Mouse (Mus musculus) gastrocnemius, adult 8-10 months (tissue): Measurements from ENCODE around the gene Olfr97. TPM values are rescaled to one million over a fixed set of nuclear protein-coding genes. Genes with fewer than 3 reads are reported as not detected.

Source experiments
- DNase-seq, 2 experiments: peaks; one replicate each; pipeline ENCODE4 v3.0.0; 2022; ENCODE audit warnings: low spot score in 2 of 2
- total RNA-seq, 4 experiments: library from RNA; stranded (reverse); gene quantifications; 2 replicates each; pipeline ENCODE4 v1.2.4; 2022

Olfr97 gene
- total RNA-seq, 4 experiments from 2014 or later, result not detected

- no peak for DNase-seq
Observed at GRCm38 (mm10) chr17:37196845-37197724, 40.0 kb downstream of the Olfr97 start.

GRCm38 (mm10) chr17:37194782-37195181 lies 42.3 kb downstream of the Olfr97 start:
- DNase-seq, result no peak

- DNase-seq, result no peak
Observed at GRCm38 (mm10) chr17:37193656-37194055, 43.5 kb downstream of the Olfr97 start, which contains the start of gene Ubd. Ubd (plus strand) TSS chr17:37193892.

- no peak for DNase-seq
Observed at GRCm38 (mm10) chr17:37193032-37193431, 44.1 kb downstream of the Olfr97 start.

GRCm38 (mm10) chr17:37190711-37191110 lies 46.4 kb downstream of the Olfr97 start:
- no peak for DNase-seq

GRCm38 (mm10) chr17:37185474-37185873 lies 51.7 kb downstream of the Olfr97 start:
- DNase-seq, result no peak

Other genes with a start within 250 kb of the Olfr97 start
- gene H2-M5, start 247.8 kb downstream of the Olfr97 start, total RNA-seq, result not detected
- gene Zfp57, start 236.2 kb downstream of the Olfr97 start, total RNA-seq, result under 1 TPM in 3 of 4 experiments, not detected in 1; 0.12 to 0.38 (median 0.27) TPM
- not detected for gene Mog, start 213.9 kb downstream of the Olfr97 start, total RNA-seq
- 1 to 10 TPM; 3.1 to 6.8 (median 6.4) TPM for gene Gabbr1, start 191.4 kb downstream of the Olfr97 start, total RNA-seq
- gene Olfr90, start 148.8 kb downstream of the Olfr97 start, total RNA-seq, result not detected
- not detected for gene Olfr91, start 139.1 kb downstream of the Olfr97 start, total RNA-seq
- gene Olfr92, start 117.2 kb downstream of the Olfr97 start, total RNA-seq, result not detected
- not detected for gene Olfr93, start 75.8 kb downstream of the Olfr97 start, total RNA-seq
- gene Ubd, start 43.4 kb downstream of the Olfr97 start, total RNA-seq, result not detected
- not detected for gene Olfr94, start 36.3 kb downstream of the Olfr97 start, total RNA-seq
- gene Olfr95, start 24.2 kb downstream of the Olfr97 start, total RNA-seq, result not detected
- not detected for gene Olfr96, start 17.2 kb downstream of the Olfr97 start, total RNA-seq
- gene Olfr98, start 26.4 kb upstream of the Olfr97 start, total RNA-seq, result not detected
- gene H2-M3, start 32.9 kb upstream of the Olfr97 start, total RNA-seq, result 1 to 10 TPM in 2 of 4 experiments, under 1 TPM in 2; 0.36 to 1.6 (median 0.90) TPM
- gene Olfr99, start 46.1 kb upstream of the Olfr97 start, total RNA-seq, result not detected
- not detected for gene Olfr101, start 67.0 kb upstream of the Olfr97 start, total RNA-seq
- not detected for gene Olfr102, start 79.7 kb upstream of the Olfr97 start, total RNA-seq
- gene Olfr103, start 102.4 kb upstream of the Olfr97 start, total RNA-seq, result not detected
- gene Olfr104-ps, start 122.3 kb upstream of the Olfr97 start, total RNA-seq, result not detected
- gene Olfr105-ps, start 141.7 kb upstream of the Olfr97 start, total RNA-seq, result not detected
- gene Olfr106-ps, start 153.1 kb upstream of the Olfr97 start, total RNA-seq, result not detected
- not detected for gene Olfr107, start 161.9 kb upstream of the Olfr97 start, total RNA-seq
- not detected for gene Olfr108, start 208.2 kb upstream of the Olfr97 start, total RNA-seq
- gene Olfr109, start 221.6 kb upstream of the Olfr97 start, total RNA-seq, result not detected
- gene H2-M2, start 246.2 kb upstream of the Olfr97 start, total RNA-seq, result not detected